Mouse (Mus musculus): ENCODE measurements around the gene Gsn.

Gene Gsn

GRCm38 (mm10) chr2:35253751-35254150 is 2.4 kb upstream of the Gsn start:
- no peak for DNase-seq (ENCODE audit: low read depth, low spot score)

GRCm38 (mm10) chr2:35255004-35255403 is 1.2 kb upstream of the Gsn start:
- DNase-seq (ENCODE audit: low read depth, low spot score): no peak

- no peak for DNase-seq (ENCODE audit: low read depth, low spot score)
Observed at GRCm38 (mm10) chr2:35255462-35255861, 718 bp upstream of the Gsn start.

DNA sequence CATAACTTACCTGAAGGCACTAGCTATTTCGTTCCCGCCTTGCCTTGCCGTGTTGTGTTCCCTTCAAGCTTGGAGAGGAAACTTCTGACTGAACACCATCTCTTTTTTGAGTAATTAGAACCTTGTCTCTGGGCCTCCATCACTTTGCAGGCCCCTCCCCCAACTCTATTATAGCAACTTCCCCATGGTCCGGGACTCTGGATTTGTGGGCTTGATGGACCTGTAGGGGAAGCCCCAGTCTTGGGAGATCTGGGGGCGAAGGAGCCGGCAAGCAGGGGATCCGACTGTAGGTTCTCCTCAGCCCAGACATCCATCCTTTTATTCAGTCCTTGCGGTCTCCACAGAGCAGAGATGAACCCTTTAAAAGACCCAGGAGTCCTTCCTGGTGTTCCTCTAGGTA is 752 bp downstream of the Gsn start:
- DNase-seq (ENCODE audit: low read depth, low spot score): no peak

GRCm38 (mm10) chr2:35257886-35258285 is 1.7 kb downstream of the Gsn start:
- no peak for DNase-seq (ENCODE audit: low read depth, low spot score)

DNA sequence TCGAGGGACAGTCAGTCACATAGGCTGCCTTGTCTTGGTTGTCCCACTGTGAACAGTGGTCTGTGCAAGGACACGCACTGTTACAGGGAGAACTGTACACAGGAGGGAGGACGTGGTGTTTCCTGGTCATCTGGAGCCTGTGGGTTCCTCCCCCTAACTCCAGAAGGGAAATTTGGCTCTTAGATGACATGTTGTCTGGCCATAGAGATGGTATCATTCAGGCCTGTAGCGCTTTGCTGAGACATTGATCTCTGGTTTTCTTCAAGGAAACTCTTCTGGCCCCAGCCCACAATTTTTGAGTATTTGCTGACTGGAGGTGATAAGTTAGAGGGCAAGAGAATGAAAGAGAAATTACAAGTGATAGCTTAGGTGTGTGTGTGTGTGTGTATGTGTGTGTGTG is 2.4 kb downstream of the Gsn start:
- DNase-seq (ENCODE audit: low read depth, low spot score): no peak

DNA sequence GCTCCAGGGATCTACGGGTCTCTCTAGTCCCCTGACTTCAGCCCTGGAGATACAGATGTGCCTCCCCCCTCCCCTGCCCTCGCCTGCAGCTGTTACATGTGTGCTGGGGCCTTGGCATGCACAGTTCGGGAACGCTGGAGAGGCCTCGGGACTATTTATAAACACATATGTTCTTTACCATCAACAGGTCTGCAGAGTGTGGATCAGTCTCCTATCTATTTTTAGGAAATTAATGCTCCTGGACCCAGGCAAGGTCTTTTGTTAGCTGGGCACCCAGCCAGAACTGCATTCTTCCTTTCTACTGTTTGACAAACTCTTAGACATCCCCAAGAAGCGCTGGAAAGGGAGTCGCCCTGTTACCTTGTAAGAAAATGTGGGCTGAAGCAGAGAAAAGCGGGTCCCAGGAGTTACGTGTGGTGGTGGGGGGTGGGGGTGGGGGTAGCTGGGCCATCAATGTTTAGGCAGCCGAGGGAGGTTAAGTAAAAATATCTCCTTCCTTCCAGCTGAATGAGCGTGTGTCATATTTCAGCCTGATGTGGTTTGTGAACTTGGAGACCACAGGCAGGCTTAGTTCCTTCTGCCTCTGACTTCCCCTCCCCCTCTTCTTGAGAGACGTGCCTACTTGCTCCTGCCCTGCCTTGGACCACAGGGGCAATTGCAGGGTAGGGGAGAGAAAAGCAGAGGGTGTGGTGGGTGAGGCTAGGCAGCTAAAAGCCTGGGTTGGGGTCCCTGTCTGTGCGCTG is 3.3 kb downstream of the Gsn start:
- DNase-seq (ENCODE audit: low read depth, low spot score): no peak

GRCm38 (mm10) chr2:35260291-35260690 is 4.1 kb downstream of the Gsn start:
- no peak for DNase-seq (ENCODE audit: low read depth, low spot score)

- no peak for DNase-seq (ENCODE audit: low read depth, low spot score)
Observed at GRCm38 (mm10) chr2:35264095-35264494, 7.9 kb downstream of the Gsn start.

GRCm38 (mm10) chr2:35265296-35265695 is 9.1 kb downstream of the Gsn start:
- no peak for DNase-seq (ENCODE audit: low read depth, low spot score)

DNA sequence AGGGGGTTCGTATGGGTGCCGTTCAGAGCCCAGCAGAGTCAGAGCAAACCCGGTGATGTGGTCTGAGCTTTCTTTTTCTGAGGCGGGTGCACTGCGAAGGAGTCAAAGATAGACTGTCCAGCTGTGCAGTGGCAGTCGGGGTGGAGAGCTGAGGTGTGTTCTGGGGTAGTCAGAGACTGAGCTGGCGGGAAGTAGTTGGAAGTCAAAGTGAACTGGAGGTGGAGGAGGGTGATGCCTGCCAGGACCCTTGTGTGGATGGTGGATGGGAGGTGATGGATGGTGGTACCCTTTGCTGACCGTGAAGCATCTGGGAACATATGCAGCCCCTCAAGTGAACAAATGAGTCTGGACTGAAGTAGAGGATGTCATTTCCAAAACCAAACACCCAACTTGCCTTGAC is 9.6 kb downstream of the Gsn start:
- no peak for DNase-seq (ENCODE audit: low read depth, low spot score)

- no peak for DNase-seq (ENCODE audit: low read depth, low spot score)
Observed at GRCm38 (mm10) chr2:35266251-35266905, 10.2 kb downstream of the Gsn start.

GRCm38 (mm10) chr2:35267156-35267875 is 11.1 kb downstream of the Gsn start:
- DNase-seq (ENCODE audit: low read depth, low spot score): no peak

- no peak for DNase-seq (ENCODE audit: low read depth, low spot score)
Observed at GRCm38 (mm10) chr2:35267876-35268566, 11.8 kb downstream of the Gsn start.

GRCm38 (mm10) chr2:35269136-35269535 is 13.0 kb downstream of the Gsn start:
- DNase-seq (ENCODE audit: low read depth, low spot score): no peak

DNA sequence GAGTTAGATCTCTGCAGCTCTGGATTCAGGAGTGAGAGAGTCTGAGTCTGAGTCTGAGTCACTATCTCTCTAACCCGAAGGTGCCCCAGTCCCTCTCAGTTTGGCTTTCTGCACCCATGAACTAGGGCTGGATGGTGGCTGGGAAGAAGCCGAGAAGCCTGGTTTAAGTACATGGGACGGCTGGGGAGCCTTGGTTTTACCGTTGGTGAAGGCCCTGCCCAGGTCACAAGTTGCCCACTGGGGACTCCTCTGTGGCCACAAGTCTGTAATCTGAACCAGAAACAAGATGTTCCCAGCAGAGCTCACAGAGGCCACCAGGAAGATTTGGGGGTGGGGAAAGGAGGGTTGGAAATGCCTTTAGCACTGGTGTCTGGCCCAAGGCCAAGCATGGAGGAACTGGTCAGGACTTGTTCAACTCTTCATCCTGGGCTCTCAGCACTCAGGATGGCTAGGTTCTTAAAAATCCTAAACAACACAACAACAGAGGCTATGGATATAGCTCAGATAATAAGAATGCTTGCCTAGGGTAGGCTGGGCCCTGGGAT is 13.6 kb downstream of the Gsn start:
- no peak for DNase-seq (ENCODE audit: low read depth, low spot score)

- DNase-seq (ENCODE audit: low read depth, low spot score): no peak
Observed at GRCm38 (mm10) chr2:35270531-35270984, 14.4 kb downstream of the Gsn start.

DNA sequence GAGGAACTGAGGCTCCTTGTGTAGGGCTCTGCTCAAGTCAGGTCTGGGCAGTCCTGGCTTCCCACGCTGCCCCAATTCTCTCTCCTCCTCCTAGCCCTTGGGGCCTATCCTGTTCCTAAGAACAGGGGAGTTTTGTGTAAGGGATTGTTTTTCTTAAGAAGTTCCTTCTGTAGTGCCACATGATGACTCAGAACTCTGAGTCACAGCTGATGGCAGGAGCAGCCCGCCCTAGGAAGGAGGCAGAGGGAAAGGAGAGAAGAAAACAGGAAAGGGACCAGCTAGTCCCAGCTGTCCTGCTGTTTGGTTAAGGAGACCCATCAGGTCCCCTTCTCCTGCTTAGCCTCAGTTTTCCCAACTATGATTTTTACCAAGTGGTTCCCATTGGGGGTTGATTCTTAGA is 15.6 kb downstream of the Gsn start:
- no peak for DNase-seq (ENCODE audit: low read depth, low spot score)

GRCm38 (mm10) chr2:35272881-35273280 is 16.7 kb downstream of the Gsn start:
- no peak for DNase-seq (ENCODE audit: low read depth, low spot score)

- no peak for DNase-seq (ENCODE audit: low read depth, low spot score)
Observed at GRCm38 (mm10) chr2:35273536-35273935, 17.4 kb downstream of the Gsn start.

- no peak for DNase-seq (ENCODE audit: low read depth, low spot score)
Observed at GRCm38 (mm10) chr2:35277686-35278085, 21.5 kb downstream of the Gsn start.

All from WW6 (cell line).